Mouse (Mus musculus) ES-Bruce4 (cell line): ENCODE measurements at regions not wholly inside any gene's neighbourhood (a gene's known extent, or its start where the extent isn't known, plus 50 kb on each side); places are given as distances from the start of the nearest gene placed in this dataset.

Experiments
- CTCF ChIP-seq: IDR thresholded peaks from one replicate; pipeline ENCODE4 v1.8.1; 2011; ENCODE audit warnings: low read depth, low read length
- EP300 ChIP-seq: IDR thresholded peaks from 2 replicates; pipeline ENCODE4 v1.6.1; 2011; ENCODE audit warnings: low read depth, low read length; ENCODE audit not compliant: insufficient read depth

- TF ChIP-seq EP300: no peak
- TF ChIP-seq CTCF: peak; percentile 73
These were observed 165.1 kb upstream of the Irx3 start for GRCm38 (mm10) chr8:91966891-91967370.
